Mouse (Mus musculus) heart, embryonic 16.5 days (tissue): Measurements from ENCODE around the gene Ak5. TPM values are rescaled to one million over a fixed set of nuclear protein-coding genes. Genes with fewer than 3 reads are reported as not detected.

Experiments
- ATAC-seq: fragments of 200-750 bp; cut with Nextera tagmentation; replicated peaks from 2 replicates; pipeline ENCODE4 v1.8.0; 2017; ENCODE audit warnings: moderate number of reproducible peaks; ENCODE audit not compliant: insufficient read depth, low FRiP score; ENCODE audit errors: extremely low read depth
- H3K27ac ChIP-seq: fragments of 300-500 bp; sonication (generic); 2 replicates; pipeline ENCODE4 v1.5.1; 2014; ENCODE audit warnings: mild to moderate bottlenecking, low read length, control low read depth, moderate library complexity
- H3K27me3 ChIP-seq: fragments of 300-500 bp; sonication (generic); 2 replicates; pipeline ENCODE4 v1.6.1; 2014; ENCODE audit warnings: low read length, mixed read lengths; ENCODE audit not compliant: control insufficient read depth, insufficient read depth
- H3K36me3 ChIP-seq: fragments of 300-500 bp; sonication (generic); 2 replicates; pipeline ENCODE4 v1.6.1; 2014; ENCODE audit not compliant: control insufficient read depth, insufficient read depth
- H3K4me1 ChIP-seq: fragments of 300-500 bp; sonication (generic); 2 replicates; pipeline ENCODE4 v1.6.1; 2014; ENCODE audit warnings: low read length, mixed read lengths; ENCODE audit not compliant: control insufficient read depth, insufficient read depth
- H3K4me2 ChIP-seq: fragments of 300-500 bp; sonication (generic); 2 replicates; pipeline ENCODE4 v1.6.1; 2014; ENCODE audit warnings: low read depth, mild to moderate bottlenecking, control low read depth, low read length
- H3K4me3 ChIP-seq: fragments of 300-500 bp; sonication (generic); 2 replicates; pipeline ENCODE4 v1.5.1; 2014; ENCODE audit warnings: mild to moderate bottlenecking, control low read depth, low read length
- H3K9ac ChIP-seq: fragments of 300-500 bp; sonication (generic); 2 replicates; pipeline ENCODE4 v1.6.1; 2014; ENCODE audit warnings: low read length, control low read depth
- H3K9me3 ChIP-seq: fragments of 300-500 bp; sonication (generic); replicated peaks from 2 replicates; pipeline ENCODE4 v1.6.1; 2016; ENCODE audit warnings: low read length; ENCODE audit not compliant: control insufficient read depth
- WGBS: fragments of 180-500 bp; shearing (Covaris S2); extraction: QIAGEN DNeasy Blood & Tissue Kit; methylation state at CpG from one replicate; pipeline ENCODE4 v1.1.7; 2014; 5-methylcytosine and 5-hydroxymethylcytosine counted together
- polyA plus RNA-seq: library from polyadenylated mRNA; unstranded; fragments of >200 nt; fragmentation: Nextera tagmentation; extraction: Ambion mirVana; gene quantifications from 2 replicates; pipeline ENCODE4 v1.2.1, GENCODE M21; 2015

Ak5 gene
- polyA plus RNA-seq, 1 experiment from 2014 or later = 1.4 TPM

DNA sequence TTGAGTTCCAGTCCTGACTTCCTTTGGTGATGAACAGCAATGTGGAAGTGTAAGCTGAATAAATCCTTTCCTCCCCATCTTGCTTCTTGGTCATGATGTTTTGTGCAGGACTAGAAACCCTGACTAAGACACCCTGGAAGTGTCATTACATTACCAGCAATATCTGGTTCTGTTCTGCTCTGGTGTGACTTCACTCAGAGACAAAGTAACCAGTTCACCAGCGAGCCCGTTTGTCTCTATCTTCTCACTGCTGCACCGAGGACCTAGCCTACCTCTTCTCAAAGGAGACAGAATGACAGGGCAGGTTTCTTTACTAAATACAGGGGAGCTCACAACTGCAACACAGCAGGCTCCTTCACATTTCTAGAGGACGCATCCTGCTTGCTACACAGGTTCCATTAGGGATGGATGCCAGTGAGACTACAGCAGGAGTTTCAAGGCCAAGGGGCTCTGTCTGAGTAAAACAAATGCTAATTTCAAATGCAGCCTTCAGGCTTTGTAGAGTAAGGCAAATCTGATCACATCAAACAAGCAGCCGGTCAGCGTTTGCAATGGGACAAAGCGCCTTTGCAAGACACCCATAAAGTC lies 117.5 kb downstream of the Ak5 start:
- Histone ChIP-seq H3K9me3 (no peaks in the 10 kb centered on the region), H3K36me3 (no peaks in the 10 kb centered on the region), H3K9ac (no peak overlapping the region), H3K4me1 (no peaks in the 10 kb centered on the region), H3K27me3 (no peaks in the 10 kb centered on the region), H3K4me3 (no peak overlapping the region), H3K4me2 (no peak overlapping the region), H3K27ac (no peak overlapping the region)
- no peak for ATAC-seq
- whole genome bisulfite sequencing = 85% methylated on average over 7 of the region's 7 CpGs

DNA sequence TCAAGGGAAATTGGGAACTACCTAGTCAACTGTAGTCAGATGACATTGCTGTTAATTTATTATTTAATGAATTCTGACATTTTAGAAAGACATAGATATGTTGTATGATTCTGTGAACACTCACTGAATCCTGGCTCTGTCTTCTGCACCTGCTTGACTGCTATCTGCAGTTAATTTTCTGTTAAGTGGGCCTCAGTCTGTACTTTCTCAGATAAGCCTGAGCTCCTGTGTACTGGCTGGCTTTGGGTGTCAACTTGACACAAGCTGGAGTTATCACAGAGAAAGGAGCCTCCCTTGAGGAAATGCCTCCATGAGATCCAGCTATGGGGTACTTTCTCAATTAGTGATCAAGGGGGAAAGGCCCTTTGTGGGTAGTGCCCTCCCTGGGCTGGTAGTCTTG lies 118.1 kb downstream of the Ak5 start:
- ATAC-seq = no peak
- no peak overlapping the region for H3K9ac ChIP-seq
- H3K9me3 ChIP-seq = no peaks in the 10 kb centered on the region
- H3K27me3 ChIP-seq = no peaks in the 10 kb centered on the region
- H3K4me3 ChIP-seq = no peak overlapping the region
- H3K36me3 ChIP-seq = no peaks in the 10 kb centered on the region
- no peaks in the 10 kb centered on the region for H3K4me1 ChIP-seq
- H3K27ac ChIP-seq = no peak overlapping the region
- H3K4me2 ChIP-seq = no peak overlapping the region

DNA sequence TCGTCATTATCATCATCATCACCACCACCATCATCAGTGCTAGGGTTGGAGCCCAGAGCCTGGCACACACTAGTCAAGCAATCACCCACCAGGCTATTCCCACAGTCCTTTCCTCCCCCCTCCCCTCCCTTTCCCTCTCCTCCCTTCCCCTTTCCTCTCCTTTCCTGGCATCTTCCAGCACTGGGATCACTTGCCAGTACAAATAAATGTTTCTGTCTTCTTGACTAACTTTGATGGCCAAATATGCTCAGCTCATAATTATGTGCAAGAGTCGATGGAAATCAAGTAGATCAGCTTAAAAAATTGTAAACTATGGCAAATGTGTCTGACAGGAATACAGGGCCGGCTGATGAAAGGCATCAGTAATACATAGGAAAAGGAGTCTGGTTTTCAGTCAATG lies 123.2 kb downstream of the Ak5 start:
- no peak overlapping the region for H3K9ac ChIP-seq
- H3K36me3 ChIP-seq = no peaks in the 10 kb centered on the region
- no peak overlapping the region for H3K4me2 ChIP-seq
- H3K27ac ChIP-seq = no peak overlapping the region
- no peak overlapping the region for H3K4me3 ChIP-seq
- no peak for ATAC-seq
- WGBS = 71% methylated on average over 3 of the region's 3 CpGs
- H3K4me1 ChIP-seq = no peaks in the 10 kb centered on the region
- H3K9me3 ChIP-seq = no peaks in the 10 kb centered on the region
- H3K27me3 ChIP-seq = no peaks in the 10 kb centered on the region

DNA sequence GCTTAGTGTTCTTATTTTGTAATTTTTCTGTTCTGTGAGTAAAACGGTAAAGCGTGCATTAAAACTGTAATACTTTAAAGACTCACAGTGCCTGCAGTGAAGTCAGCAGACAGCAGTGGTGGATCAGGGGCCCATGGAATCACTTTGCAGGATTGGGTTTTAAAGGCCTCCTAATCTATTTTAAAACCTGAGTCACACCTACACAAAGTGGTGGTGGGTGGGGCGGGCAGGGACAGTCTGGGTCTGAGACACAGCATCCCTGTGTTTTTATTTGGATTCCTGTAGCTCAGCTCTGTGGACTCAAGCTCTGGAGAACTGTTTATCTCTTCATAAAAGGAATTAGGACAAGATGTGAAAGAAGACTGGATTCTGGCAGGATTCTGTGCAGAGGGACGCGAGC lies 125.9 kb downstream of the Ak5 start:
- no peak overlapping the region for H3K4me3 ChIP-seq
- no peak overlapping the region for H3K4me2 ChIP-seq
- WGBS = 74% methylated on average over 5 of the region's 5 CpGs
- H3K4me1 ChIP-seq = no peaks in the 10 kb centered on the region
- H3K27ac ChIP-seq = no peak overlapping the region
- no peaks in the 10 kb centered on the region for H3K36me3 ChIP-seq
- H3K9me3 ChIP-seq = no peaks in the 10 kb centered on the region
- no peaks in the 10 kb centered on the region for H3K27me3 ChIP-seq
- H3K9ac ChIP-seq = no peak overlapping the region
- no peak for ATAC-seq

DNA sequence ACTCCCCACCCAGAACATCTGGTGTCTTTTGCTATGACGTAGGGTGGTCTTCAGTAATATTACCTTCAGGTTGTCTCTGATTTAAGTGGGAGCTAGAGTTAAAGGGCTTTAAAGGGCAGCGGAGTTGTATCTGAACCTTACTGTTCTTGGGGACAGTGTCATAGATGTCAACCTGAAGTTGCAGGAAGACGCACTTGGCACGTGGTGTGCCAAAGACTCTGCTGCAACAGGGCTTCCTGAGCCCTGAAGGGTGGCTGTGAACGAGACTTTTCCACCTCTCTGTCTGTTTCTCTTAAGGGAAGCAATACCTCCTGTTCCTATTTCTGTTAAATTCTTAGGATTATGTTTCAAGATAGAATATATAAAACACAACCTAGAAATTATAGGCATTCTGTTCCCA lies 137.8 kb downstream of the Ak5 start:
- no peak for ATAC-seq
- no peak overlapping the region for H3K27ac ChIP-seq
- H3K27me3 ChIP-seq = no peaks in the 10 kb centered on the region
- H3K4me1 ChIP-seq = no peaks in the 10 kb centered on the region
- no peak overlapping the region for H3K4me2 ChIP-seq
- no peaks in the 10 kb centered on the region for H3K9me3 ChIP-seq
- no peaks in the 10 kb centered on the region for H3K36me3 ChIP-seq
- no peak overlapping the region for H3K4me3 ChIP-seq
- no peak overlapping the region for H3K9ac ChIP-seq
- WGBS = 80% methylated on average over 5 of the region's 5 CpGs

DNA sequence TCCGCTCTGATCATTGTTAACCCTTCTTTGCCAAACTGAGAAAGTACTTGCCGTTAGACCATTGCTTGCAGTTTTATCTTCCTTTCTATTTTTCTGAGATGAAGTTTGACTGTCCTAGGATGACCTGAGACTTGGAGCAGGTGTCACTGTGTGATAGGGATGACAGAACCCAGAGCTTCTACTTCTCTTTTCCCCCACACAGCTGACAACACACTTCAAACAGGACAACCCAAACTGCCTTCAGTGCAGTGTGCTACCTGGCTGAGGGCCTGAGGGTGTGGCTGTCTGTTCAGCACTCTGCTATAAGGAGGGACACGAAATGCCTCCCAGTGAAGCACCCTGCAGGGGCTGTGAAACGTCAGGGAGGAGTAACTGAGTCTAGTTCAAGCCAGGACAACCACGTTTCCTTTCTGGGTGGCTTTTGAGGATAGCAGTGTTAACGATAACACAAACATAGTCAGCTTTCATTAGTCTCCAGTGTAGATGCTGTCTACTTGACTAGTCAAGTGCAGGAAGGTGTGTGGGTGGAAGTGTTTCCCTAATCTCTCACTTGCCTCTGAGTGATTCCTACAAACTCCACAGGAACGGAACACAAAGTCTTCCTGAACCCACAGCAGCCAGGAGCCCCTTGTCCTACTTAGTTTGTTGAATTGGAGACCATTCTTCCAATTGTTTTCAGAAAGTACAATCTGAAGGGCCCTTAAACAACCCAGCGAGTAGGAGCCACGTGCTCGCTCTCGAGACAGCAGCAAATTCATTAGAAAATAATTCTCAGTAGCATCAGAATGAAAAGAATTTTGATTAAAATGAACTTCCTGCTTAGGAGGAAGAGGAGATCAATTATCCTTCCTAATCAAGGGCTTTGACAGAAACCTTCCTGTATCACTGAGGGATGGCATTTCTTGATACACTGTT lies 138.8 kb downstream of the Ak5 start:
- no peak overlapping the region for H3K4me3 ChIP-seq
- H3K27me3 ChIP-seq = no peaks in the 10 kb centered on the region
- no peak overlapping the region for H3K9ac ChIP-seq
- ATAC-seq = no peak
- no peaks in the 10 kb centered on the region for H3K36me3 ChIP-seq
- no peaks in the 10 kb centered on the region for H3K9me3 ChIP-seq
- no peaks in the 10 kb centered on the region for H3K4me1 ChIP-seq
- no peak overlapping the region for H3K27ac ChIP-seq
- 48% methylated on average over 11 of the region's 11 CpGs for whole genome bisulfite sequencing
- no peak overlapping the region for H3K4me2 ChIP-seq

DNA sequence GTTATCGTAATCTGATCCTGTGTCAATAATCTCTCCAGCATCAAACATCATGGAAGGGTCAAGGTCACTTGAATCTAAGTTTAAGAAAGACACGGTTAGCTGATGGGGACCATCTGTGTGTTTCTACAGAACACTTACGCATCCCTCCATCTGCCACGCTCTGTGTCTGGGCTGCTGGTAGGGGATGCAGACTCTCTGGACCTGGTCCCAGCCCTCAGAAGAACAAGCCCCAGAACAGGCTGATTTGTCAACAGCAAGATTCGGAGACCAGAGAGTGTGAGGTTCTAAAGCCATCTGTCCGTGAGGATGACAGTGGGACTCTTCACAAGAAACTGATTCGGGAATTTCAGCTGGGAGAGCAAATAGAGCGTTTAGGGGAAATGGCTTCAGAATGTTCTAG lies 141.4 kb downstream of the Ak5 start:
- Histone ChIP-seq H3K9me3 (0 out of 2 replicates have a peak, but pooled peaks cover 3% of the 10 kb centered on the region), H3K9ac (no peak overlapping the region), H3K36me3 (no peaks in the 10 kb centered on the region), H3K4me3 (no peak overlapping the region), H3K4me1 (no peaks in the 10 kb centered on the region), H3K4me2 (no peak overlapping the region), H3K27me3 (no peaks in the 10 kb centered on the region), H3K27ac (no peak overlapping the region)
- ATAC-seq = no peak
- 76% methylated on average over 8 of the region's 8 CpGs for WGBS

DNA sequence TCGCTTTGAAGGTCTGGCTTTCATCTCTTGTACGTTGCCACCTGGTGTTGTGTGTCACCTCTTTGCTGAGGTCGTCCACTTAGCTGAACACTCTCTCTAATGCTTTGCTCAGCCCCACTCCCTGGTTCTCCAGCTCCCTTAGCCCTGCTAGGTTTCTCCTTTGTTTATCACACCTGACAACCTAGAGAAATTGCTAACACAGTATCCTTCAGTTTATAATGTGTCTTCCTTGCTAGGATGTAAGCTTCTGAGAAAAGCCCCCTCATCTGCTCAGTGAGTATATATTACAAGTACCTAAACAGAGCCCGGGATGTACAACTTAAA lies 144.9 kb downstream of the Ak5 start:
- Histone ChIP-seq H3K4me3 (no peak overlapping the region), H3K9me3 (0 out of 2 replicates have a peak, but pooled peaks cover 3% of the 10 kb centered on the region), H3K4me2 (no peak overlapping the region), H3K4me1 (no peaks in the 10 kb centered on the region), H3K27ac (no peak overlapping the region), H3K27me3 (no peaks in the 10 kb centered on the region), H3K36me3 (no peaks in the 10 kb centered on the region), H3K9ac (no peak overlapping the region)
- 48% methylated on average over 4 of the region's 4 CpGs for WGBS
- ATAC-seq = peak; percentile 14; the same call in 1 of the 2 replicates

DNA sequence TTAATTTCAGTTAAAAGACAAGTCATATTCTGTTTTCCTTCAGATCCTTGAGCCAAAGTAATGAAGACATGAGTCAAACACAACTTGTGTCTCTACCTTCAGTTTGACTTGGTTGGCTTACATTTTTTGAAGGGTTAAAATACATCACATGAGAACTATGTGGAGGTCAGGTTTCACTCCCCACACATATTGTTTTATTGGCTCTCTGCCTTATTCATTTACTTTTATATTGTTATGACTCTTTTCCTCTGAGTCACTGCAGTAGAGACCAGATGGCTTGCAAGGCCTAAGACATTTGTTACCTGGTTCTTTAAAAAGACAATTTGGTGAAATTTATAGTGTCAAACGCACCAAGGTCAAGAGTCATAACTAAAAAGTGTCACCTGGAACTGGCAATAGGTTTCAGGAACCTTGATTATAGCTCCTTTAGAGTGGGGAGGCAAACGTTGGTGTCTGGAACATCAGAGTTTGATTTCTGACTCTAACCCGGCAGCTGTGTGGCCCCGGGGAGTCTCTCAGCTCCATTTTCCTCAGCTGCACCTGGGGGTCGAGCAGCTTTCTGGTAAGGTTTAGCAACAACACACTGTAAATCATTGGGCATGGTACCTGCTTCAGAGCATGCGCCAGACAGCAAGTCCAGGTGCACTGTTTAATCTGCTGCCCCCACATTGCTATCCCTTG lies 145.4 kb downstream of the Ak5 start:
- WGBS = 70% methylated on average over 6 of the region's 6 CpGs
- H3K9me3 ChIP-seq = 0 out of 2 replicates have a peak, but pooled peaks cover 3% of the 10 kb centered on the region
- H3K9ac ChIP-seq = no peak overlapping the region
- no peak overlapping the region for H3K4me3 ChIP-seq
- ATAC-seq = no peak
- no peaks in the 10 kb centered on the region for H3K36me3 ChIP-seq
- no peak overlapping the region for H3K4me2 ChIP-seq
- no peaks in the 10 kb centered on the region for H3K4me1 ChIP-seq
- H3K27me3 ChIP-seq = no peaks in the 10 kb centered on the region
- H3K27ac ChIP-seq = no peak overlapping the region
